Mouse (Mus musculus): ENCODE measurements around the gene Tmem151a. TPM values are rescaled to one million over a fixed set of nuclear protein-coding genes. Genes with fewer than 3 reads are reported as not detected.

Tmem151a gene
- polyA plus RNA-seq, 1 experiment = 6.2 TPM

DNA sequence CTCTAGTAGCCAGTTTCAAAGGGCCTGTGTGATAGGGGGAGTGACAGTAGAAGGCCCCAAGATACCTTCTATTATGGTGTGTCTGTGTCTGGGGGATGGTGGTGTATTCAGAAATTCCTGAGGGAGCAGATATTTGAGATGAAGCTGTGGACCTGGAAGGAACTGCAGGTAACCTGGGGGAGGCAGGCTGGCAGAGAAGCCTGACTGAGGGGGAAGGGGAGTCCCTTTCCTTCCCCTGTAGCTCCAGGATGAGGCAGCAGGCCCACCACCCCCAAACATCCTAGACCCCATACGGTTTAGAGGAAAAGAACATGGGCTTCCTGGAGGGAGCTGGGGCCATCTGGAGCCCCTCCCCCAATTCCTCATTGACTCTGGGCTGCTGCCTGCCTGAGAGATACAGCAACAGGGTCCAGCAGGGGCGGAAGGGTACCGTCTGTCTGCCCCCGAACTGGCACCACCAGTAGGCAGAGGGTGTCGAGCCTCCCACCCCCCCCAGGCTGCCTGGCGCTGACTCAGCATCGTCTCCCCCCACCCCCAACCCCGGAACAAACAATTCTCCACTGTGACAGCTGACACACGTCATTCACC is 10.7 kb upstream of the Tmem151a start:
- Histone ChIP-seq H3K27ac (ENCODE audit: insufficient read depth, low read length) (no peak overlapping the region), H3K4me3 (ENCODE audit: low read depth, low read length) (no peak overlapping the region), H3K9ac (ENCODE audit: low read depth, poor library complexity, severe bottlenecking) (no peak overlapping the region), H3K4me1 (ENCODE audit: control insufficient read depth, insufficient read depth, low read length) (no peaks in the 10 kb centered on the region), H3K27me3 (ENCODE audit: control insufficient read depth, insufficient read depth, low read length, poor library complexity, severe bottlenecking) (no peaks in the 10 kb centered on the region), H3K9me3 (replicated peaks; ENCODE audit: control insufficient read depth, insufficient read depth, low read length, poor library complexity, severe bottlenecking) (no peaks in the 10 kb centered on the region), H3K36me3 (ENCODE audit: control insufficient read depth, insufficient read depth, low read length, poor library complexity, severe bottlenecking) (no peaks in the 10 kb centered on the region; the same call in 1 of the 2 replicates)
- no peak for TF ChIP-seq CTCF (IDR thresholded peaks at IDR 0.05; ENCODE audit: low read depth, low read length)
- no peak for TF ChIP-seq EP300 (IDR thresholded peaks at IDR 0.05; ENCODE audit: insufficient read depth, low read depth, low read length)
- TF ChIP-seq POLR2A (IDR thresholded peaks at IDR 0.05; ENCODE audit: insufficient read depth, low read length) = no peak

DNA sequence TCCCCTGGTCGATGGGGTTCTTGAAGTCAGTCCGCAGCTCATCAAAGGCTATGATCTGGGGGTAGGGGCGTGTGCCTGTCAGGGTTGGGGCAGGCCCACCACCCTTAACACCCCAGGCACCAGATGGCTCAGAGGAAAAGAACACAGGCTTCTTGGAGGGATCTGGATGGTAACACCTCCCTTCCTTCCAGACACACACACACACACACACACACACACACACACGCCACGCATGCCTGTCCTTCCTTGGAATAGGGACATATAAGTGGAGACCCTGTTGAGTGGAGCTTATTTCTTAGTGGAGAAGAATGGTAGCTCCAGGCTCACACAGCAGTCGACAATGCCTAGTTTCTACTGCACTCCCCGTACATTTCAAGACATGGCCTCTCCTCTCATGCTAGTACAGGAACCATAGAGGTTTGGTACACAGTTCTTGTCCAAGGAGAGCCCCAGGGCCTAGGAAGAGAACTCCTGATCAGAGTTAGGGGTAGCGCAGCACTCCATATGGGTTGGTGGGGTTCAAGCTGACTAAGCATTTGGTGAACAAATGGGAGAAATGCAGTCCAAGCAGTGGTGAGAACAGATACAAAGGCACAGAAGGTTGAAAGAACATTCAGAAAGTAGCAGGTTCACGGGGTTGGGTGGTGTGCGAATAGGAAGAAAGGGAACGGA is 9.6 kb upstream of the Tmem151a start:
- TF ChIP-seq EP300 (IDR thresholded peaks at IDR 0.05; ENCODE audit: insufficient read depth, low read depth, low read length) (no peak), POLR2A (IDR thresholded peaks at IDR 0.05; ENCODE audit: insufficient read depth, low read length) (no peak), CTCF (IDR thresholded peaks at IDR 0.05; ENCODE audit: low read depth, low read length) (no peak)
- Histone ChIP-seq H3K27ac (ENCODE audit: insufficient read depth, low read length) (no peak overlapping the region), H3K4me1 (ENCODE audit: control insufficient read depth, insufficient read depth, low read length) (no peaks in the 10 kb centered on the region), H3K36me3 (ENCODE audit: control insufficient read depth, insufficient read depth, low read length, poor library complexity, severe bottlenecking) (no peaks in the 10 kb centered on the region), H3K9me3 (replicated peaks; ENCODE audit: control insufficient read depth, insufficient read depth, low read length, poor library complexity, severe bottlenecking) (no peaks in the 10 kb centered on the region), H3K4me3 (ENCODE audit: low read depth, low read length) (no peak overlapping the region), H3K9ac (ENCODE audit: low read depth, poor library complexity, severe bottlenecking) (no peak overlapping the region), H3K27me3 (ENCODE audit: control insufficient read depth, insufficient read depth, low read length, poor library complexity, severe bottlenecking) (no peaks in the 10 kb centered on the region)

DNA sequence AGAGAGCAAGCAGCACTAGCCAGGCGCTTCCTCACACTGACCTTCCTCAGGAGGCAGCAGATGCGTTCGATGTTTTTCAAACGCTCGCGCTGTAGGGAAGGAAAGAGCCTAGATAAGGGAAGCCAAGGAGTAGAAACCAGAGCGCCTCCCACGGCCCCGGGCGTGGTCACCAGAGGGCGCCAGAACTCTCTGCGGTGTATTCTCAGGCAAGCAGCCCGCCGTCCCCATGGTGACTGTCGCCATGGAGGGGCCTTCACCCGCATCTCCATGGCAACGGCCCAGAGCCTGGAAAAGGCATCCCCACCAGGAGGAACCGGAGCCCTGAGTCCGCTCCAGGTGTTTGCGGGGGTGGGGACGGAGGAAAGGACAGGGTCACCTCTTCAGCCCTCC is 8.9 kb upstream of the Tmem151a start:
- H3K4me1 ChIP-seq (ENCODE audit: control insufficient read depth, insufficient read depth, low read length) = no peaks in the 10 kb centered on the region
- H3K27me3 ChIP-seq (ENCODE audit: control insufficient read depth, insufficient read depth, low read length, poor library complexity, severe bottlenecking) = no peaks in the 10 kb centered on the region
- no peak overlapping the region for H3K9ac ChIP-seq (ENCODE audit: low read depth, poor library complexity, severe bottlenecking)
- no peaks in the 10 kb centered on the region for H3K9me3 ChIP-seq (replicated peaks; ENCODE audit: control insufficient read depth, insufficient read depth, low read length, poor library complexity, severe bottlenecking)
- no peak overlapping the region for H3K4me3 ChIP-seq (ENCODE audit: low read depth, low read length)
- H3K27ac ChIP-seq (ENCODE audit: insufficient read depth, low read length) = no peak overlapping the region
- no peak for TF ChIP-seq EP300 (IDR thresholded peaks at IDR 0.05; ENCODE audit: insufficient read depth, low read depth, low read length)
- TF ChIP-seq CTCF (IDR thresholded peaks at IDR 0.05; ENCODE audit: low read depth, low read length) = peak; percentile 87
- H3K36me3 ChIP-seq (ENCODE audit: control insufficient read depth, insufficient read depth, low read length, poor library complexity, severe bottlenecking) = no peaks in the 10 kb centered on the region

DNA sequence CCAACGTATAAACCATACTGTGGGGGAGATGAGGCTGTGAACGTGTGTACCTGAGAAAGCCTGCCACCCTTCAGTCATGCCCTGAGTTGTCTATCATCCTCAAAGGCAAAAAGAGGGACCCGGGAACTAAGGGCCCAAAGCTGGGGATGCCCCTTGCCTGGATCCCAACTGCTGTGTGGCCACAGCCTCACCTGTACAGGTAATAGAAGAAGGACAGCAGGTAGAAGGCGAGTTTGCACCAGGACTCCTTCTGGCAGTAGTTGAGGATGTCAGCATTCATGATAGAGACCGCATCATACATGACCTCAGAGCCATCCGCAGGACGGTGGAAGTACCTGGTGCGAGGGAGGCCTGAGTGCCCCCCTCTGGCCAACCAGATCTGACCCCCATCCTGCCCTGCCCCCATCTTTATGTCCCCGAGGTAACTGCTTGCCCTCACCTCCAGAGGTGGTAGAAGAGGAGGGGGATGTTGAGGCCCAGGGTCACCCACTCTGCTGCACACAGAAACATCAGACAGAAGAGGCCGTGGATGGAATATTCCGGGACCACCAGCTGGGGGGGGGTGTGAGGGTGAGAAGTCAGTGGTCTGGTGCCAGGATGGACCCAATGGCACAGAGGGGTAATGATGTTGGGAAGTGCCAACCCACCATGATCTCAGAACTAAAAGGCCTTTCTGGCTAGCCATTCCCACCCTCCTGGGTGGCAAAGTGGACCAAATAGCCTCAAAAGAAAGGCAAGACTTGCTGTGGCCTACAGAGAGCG is 8.3 kb upstream of the Tmem151a start:
- Histone ChIP-seq H3K27ac (ENCODE audit: insufficient read depth, low read length) (no peak overlapping the region), H3K27me3 (ENCODE audit: control insufficient read depth, insufficient read depth, low read length, poor library complexity, severe bottlenecking) (no peaks in the 10 kb centered on the region), H3K9me3 (replicated peaks; ENCODE audit: control insufficient read depth, insufficient read depth, low read length, poor library complexity, severe bottlenecking) (no peaks in the 10 kb centered on the region), H3K36me3 (ENCODE audit: control insufficient read depth, insufficient read depth, low read length, poor library complexity, severe bottlenecking) (no peaks in the 10 kb centered on the region), H3K9ac (ENCODE audit: low read depth, poor library complexity, severe bottlenecking) (no peak overlapping the region), H3K4me1 (ENCODE audit: control insufficient read depth, insufficient read depth, low read length) (no peaks in the 10 kb centered on the region), H3K4me3 (ENCODE audit: low read depth, low read length) (no peak overlapping the region)
- TF ChIP-seq EP300 (IDR thresholded peaks at IDR 0.05; ENCODE audit: insufficient read depth, low read depth, low read length) (no peak), CTCF (IDR thresholded peaks at IDR 0.05; ENCODE audit: low read depth, low read length) (no peak), POLR2A (IDR thresholded peaks at IDR 0.05; ENCODE audit: insufficient read depth, low read length) (no peak)

DNA sequence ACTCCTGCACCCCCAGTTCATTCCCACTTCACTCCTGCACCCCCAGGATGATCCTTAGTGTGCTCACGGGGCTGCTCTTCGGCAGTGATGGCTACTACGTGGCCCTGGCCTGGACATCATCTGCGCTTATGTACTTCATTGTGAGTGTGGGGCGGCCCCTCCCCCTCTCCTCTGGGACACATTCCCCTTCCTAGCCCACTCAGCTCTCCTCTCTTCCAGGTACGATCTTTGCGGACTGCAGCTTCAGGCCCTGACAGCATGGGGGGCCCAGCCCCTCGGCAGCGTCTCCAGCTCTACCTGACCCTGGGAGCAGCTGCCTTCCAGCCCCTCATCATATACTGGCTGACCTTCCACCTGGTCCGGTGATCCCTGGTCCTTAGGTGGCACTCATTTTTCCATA is 6.8 kb upstream of the Tmem151a start:
- no peaks in the 10 kb centered on the region for H3K36me3 ChIP-seq (ENCODE audit: control insufficient read depth, insufficient read depth, low read length, poor library complexity, severe bottlenecking)
- H3K9ac ChIP-seq (ENCODE audit: low read depth, poor library complexity, severe bottlenecking) = no peak overlapping the region
- H3K4me3 ChIP-seq (ENCODE audit: low read depth, low read length) = no peak overlapping the region
- TF ChIP-seq EP300 (IDR thresholded peaks at IDR 0.05; ENCODE audit: insufficient read depth, low read depth, low read length) = no peak
- no peak for TF ChIP-seq POLR2A (IDR thresholded peaks at IDR 0.05; ENCODE audit: insufficient read depth, low read length)
- no peak for TF ChIP-seq CTCF (IDR thresholded peaks at IDR 0.05; ENCODE audit: low read depth, low read length)
- no peak overlapping the region for H3K27ac ChIP-seq (ENCODE audit: insufficient read depth, low read length)
- no peaks in the 10 kb centered on the region for H3K4me1 ChIP-seq (ENCODE audit: control insufficient read depth, insufficient read depth, low read length)
- H3K27me3 ChIP-seq (ENCODE audit: control insufficient read depth, insufficient read depth, low read length, poor library complexity, severe bottlenecking) = no peaks in the 10 kb centered on the region
- H3K9me3 ChIP-seq (replicated peaks; ENCODE audit: control insufficient read depth, insufficient read depth, low read length, poor library complexity, severe bottlenecking) = no peaks in the 10 kb centered on the region

DNA sequence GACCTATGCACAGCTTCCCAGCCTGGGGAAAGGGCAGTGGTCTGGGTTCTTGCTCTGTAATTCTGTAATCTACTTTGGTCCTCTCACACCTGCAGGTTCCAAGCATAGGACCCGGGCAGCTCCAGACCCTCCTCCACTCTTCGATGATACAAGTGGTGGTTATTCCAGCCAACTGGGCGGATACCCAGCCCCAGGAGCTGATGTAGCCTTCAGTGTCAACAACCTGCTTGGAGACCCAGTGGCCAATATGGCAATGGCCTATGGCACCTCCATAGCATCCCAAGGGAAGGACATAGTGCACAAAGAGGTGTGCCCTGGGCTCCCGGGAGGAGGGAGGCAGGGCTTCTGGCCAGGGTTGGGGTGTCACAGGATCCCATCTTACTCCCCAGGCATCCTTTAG is 4.0 kb upstream of the Tmem151a start:
- no peaks in the 10 kb centered on the region for H3K27me3 ChIP-seq (ENCODE audit: control insufficient read depth, insufficient read depth, low read length, poor library complexity, severe bottlenecking)
- no peak overlapping the region for H3K27ac ChIP-seq (ENCODE audit: insufficient read depth, low read length)
- H3K4me3 ChIP-seq (ENCODE audit: low read depth, low read length) = peak overlapping the region; percentile 93
- no peaks in the 10 kb centered on the region for H3K36me3 ChIP-seq (ENCODE audit: control insufficient read depth, insufficient read depth, low read length, poor library complexity, severe bottlenecking)
- no peak for TF ChIP-seq EP300 (IDR thresholded peaks at IDR 0.05; ENCODE audit: insufficient read depth, low read depth, low read length)
- no peaks in the 10 kb centered on the region for H3K9me3 ChIP-seq (replicated peaks; ENCODE audit: control insufficient read depth, insufficient read depth, low read length, poor library complexity, severe bottlenecking)
- no peak overlapping the region for H3K9ac ChIP-seq (ENCODE audit: low read depth, poor library complexity, severe bottlenecking)
- no peaks in the 10 kb centered on the region for H3K4me1 ChIP-seq (ENCODE audit: control insufficient read depth, insufficient read depth, low read length)

Measured in ES-Bruce4 (cell line).